Mouse (Mus musculus) induced T-regulatory cell, adult 2 months (primary cell): ENCODE measurements at regions not wholly inside any gene's neighbourhood (a gene's known extent, or its start where the extent isn't known, plus 50 kb on each side); places are given as distances from the start of the nearest gene placed in this dataset.
A peak's percentile ranks its signal among the peaks of the same experiment; 100 is the strongest.

Experiments
- DNase-seq: peaks from one replicate; pipeline ENCODE4 v3.0.0-alpha.2; 2012; ENCODE audit warnings: low read depth

GRCm38 (mm10) chr16:78490245-78490644 is 86.3 kb downstream of the D16Ertd472e start:
- DNase-seq, result peak; percentile 81

DNA sequence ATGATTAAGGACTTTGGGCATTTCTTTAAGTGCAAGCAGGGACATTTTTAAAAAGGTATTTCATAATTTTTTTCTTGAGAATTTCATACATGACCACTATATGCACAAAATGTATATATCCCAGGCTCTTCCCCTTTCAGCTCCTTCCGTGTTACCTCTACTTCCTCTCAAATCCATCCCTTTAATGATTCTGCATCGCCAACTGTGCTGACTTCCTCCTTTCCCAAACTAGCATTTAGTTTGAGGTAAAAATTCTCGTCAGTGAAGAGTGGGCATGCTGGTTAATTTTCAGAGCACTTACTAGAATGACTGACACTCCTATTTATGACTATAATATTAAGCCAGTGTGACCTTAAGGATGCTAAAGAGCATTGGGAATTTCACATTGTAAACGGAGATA is 86.9 kb downstream of the D16Ertd472e start:
- no peak for DNase-seq

DNA sequence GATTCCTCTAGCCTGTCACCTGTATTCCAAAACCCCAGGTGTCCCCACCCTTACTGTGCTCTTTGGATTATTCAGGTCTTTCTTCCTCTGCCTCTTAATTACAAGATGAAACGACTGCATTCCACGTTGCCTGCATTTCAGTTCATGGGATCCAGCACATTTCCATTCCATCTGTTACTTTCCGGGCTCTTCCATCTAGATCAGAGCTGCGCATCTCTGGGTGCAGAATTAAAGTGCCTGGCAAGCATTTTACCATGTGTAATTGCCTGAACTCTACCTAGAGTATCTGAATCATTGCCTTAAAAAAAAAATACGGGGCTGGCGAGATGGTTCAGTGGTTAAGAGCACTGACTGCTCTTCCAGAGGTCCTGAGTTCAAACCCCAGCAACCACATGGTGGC is 90.0 kb downstream of the D16Ertd472e start:
- DNase-seq, result no peak

DNA sequence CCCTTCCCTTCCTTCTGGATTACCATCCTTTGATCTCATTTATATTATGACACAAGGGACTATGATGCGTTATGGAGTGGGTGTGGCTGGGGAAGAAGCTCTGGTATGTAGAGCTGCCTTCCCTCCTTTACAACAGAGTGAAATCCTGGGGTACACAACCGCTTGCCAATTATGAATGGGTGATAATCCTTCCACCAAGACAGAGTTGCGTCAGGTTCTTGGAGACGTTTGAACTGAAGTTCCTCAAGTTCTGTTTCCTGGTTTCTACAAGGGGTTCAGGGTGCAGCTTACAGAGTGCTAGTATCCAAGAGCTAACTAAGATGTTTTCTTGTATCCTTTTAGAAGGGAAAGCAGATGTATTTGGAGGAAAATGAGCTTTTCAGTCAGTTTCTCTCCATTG is 92.2 kb downstream of the D16Ertd472e start:
- no peak for DNase-seq

DNA sequence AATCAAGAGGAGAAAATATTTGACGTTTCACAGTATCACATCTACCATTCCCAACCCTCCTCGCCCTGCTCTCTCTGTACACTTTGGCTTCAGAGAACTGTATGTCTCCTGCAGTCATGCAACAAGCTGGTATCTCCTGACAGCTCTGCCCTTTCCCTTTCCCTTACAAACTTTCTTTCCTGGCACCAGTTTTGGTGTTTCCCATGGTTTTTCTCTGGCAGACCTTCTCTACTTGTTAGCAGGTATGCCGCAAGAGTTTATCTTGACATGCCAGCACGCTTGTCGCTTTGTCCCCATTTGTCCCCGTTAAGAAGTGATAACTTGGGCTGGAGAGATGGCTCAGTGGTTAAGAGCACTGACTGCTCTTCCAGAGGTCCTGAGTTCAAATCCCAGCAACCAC is 94.9 kb downstream of the D16Ertd472e start:
- no peak for DNase-seq

GRCm38 (mm10) chr16:78481065-78481464 is 95.4 kb downstream of the D16Ertd472e start:
- no peak for DNase-seq

GRCm38 (mm10) chr16:78480261-78480660 is 96.2 kb downstream of the D16Ertd472e start:
- DNase-seq, result no peak

DNA sequence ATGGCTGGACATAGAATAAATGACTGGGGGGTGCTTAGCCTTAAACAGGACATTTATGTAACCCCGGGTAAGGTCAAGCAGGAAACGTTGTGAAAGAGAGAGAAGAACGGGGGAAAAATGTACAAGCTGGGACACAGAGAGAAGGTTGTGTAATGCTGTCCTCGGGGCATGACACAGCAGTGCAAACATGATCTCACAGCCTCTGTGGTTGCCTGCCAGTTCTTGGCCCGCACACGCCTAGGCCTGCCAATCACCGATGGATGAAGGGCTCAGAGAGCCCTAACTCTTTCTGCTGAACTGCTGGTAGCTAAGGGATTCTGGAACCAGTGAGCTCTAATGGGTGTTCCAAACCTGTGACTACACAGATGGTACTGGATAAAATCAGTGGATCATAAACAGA is 96.5 kb upstream of the Btg3 start:
- DNase-seq, result no peak

GRCm38 (mm10) chr16:78459996-78460395 is 83.0 kb upstream of the Btg3 start:
- no peak for DNase-seq

DNA sequence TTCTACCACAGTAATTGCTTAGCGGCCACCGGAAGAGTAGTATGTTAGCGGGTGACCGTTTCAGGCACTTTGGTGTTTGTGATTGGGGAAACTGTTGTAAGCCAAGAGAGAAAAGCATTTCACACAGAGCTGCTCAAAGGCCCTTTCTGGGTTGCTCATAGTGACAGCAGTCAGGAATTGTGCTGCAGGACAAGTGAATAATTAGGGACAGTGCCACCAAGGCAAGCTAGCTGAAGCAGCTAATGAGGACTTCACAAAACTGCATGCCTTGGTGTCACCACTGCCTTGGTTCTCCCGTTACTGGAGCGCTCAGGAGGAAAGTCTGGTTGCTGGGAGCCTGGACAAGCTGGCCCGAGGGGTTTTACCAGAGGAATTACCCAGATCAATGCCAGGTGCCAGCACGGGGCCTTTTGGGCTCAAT is 80.7 kb upstream of the Btg3 start:
- DNase-seq, result no peak

- no peak for DNase-seq
Observed at GRCm38 (mm10) chr16:78456345-78456744, 79.4 kb upstream of the Btg3 start.

DNA sequence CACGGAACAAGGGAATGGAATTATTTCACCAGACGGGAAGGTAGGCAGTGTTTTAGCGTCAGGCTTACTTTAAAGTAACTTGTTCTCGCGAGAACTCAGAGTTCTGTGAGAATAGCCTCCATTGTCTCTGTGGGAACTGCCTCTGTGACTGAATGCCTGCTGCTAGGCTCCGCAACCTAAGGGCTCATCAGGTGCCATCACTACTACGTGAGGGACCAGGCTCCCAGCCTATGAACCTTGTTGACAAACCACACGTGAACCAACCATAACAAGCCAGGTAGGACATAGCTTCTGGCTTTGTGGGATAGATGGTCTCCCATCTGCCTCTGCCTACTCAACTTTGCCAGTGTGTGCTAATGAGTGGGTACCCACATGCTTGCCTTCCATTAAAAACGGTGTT is 77.5 kb upstream of the Btg3 start:
- DNase-seq, result no peak

DNA sequence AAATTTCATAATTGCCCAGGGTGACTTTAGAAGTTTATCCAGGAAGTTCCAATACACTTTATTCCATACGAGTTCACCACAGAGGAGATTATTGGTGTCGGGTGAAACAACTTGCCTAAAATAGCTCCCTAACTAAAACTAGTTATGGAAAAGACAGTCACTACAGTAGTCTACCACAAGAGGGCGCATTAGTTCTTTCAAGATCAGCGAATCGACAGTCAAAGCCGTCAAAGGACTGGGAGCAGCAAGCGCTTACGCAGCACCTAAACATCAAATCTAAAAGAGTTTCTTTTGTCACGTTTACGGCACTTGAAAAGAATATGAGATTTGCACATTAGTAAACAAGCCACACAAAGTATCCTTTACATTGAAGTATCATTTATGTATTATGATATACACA is 75.3 kb upstream of the Btg3 start:
- peak; percentile 90 for DNase-seq

DNA sequence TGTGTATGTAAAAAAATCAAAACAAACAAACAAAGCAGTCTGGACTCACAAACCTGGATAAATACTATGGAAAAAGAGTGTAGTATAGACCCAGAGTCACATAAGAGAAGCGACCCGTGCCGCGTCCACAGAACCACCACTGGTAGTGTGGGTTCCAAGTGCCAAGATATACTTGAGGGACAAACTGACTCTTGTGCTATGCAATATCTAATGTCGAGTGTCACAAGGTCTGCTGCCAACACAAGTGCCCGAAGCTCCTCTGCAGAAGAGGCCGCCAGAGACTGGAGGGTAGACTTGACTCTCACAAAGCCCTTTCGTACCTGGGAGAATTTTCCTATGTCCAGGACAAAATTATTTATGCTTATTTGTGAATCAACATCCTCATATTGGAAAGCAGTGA is 74.8 kb upstream of the Btg3 start:
- no peak for DNase-seq

GRCm38 (mm10) chr16:78451251-78451650 is 74.3 kb upstream of the Btg3 start:
- DNase-seq, result no peak

DNA sequence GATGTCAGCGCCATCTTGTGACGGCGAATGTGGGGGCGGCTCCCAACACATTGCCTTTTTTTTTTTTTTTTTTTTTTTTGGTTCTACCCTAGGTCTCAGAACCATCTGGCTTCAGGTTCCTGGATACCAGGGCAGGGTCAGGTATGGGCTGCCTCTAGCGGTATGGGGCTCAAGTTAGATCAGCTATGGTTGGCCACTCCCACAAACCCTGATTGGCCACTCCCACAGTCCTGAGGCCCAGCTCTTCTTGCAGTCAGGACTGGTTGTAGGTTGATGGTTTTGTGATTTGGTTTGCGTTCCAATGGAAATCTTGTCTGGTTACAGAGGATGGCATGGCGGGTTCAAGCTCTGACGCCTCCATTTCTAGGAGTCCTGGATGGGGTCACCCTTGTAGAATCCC is 72.2 kb upstream of the Btg3 start:
- DNase-seq, result no peak

DNA sequence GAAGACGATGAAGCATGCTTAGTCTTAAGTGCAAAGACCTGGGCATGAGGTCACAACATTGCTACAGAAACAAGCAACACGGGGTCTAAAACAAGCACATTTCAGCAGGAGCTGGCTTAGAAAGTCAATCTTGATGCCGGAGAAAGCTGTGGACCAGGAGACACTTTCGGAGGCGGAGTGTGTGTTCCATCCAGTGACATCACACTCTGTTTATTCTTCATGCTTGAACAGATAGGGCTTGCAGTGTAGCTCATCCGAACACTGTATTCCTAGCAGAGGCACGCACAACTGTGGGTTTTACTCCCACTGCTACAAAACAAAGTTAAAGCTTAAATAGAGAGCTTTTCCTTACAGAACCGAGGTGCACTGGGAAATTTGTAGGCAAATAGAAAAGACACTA is 66.3 kb upstream of the Btg3 start:
- DNase-seq, result no peak

GRCm38 (mm10) chr16:78442830-78443229 is 65.8 kb upstream of the Btg3 start:
- no peak for DNase-seq

- no peak for DNase-seq
Observed at GRCm38 (mm10) chr16:78441961-78442360, 65.0 kb upstream of the Btg3 start.

DNA sequence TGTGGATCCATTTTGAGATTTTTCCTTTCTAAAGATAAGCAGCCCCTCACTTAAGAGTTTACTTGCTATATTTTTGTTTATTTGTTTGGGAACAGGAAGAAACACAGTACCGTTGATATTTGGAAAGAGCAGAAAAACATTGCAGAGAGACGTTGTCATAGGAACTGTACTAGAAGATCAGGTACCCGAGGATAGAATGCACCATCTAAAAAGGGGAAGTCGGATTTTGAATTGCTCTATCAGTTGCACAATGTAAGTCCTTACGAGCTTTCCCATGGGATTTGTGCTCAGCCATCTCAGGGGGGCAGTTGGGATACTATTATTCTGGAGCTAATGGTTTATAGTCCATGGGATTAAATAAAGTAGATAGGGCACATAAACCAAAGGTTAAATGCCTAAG is 58.7 kb upstream of the Btg3 start:
- no peak for DNase-seq

DNA sequence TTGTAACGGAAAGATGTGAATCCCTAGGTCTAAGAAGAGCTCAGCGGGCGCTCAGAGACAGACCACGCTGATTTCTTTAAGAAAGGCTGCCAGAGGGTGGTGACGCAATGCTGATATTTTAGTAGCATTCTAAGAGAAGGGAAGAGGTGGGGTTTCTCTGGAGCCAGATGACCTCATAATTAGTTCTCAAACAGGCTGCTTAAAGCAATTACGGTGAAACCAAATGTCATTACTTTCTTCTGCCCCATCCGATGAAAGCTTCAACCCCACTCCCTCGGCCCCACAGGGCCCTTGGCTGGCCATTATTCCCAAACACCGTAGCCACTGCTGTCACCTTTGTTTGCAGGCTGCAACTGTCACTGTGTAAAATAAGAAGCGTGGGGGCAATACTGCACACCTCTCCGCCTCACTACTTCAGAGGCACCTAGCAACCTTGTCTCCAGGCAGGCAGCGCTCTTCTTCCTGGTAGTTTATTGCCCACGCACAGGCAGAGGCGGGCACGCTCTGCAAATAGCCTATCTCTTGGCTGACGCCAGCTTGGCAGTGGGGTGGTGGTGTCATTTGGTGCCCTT is 50.6 kb upstream of the Btg3 start:
- no peak for DNase-seq
